Mouse (Mus musculus) gonadal fat pad, adult 2 months (tissue): ENCODE results near the gene Msx3. TPM values are rescaled to one million over a fixed set of nuclear protein-coding genes. Genes with fewer than 3 reads are reported as not detected.

ENCODE experiments used
- polyA plus RNA-seq: library from polyadenylated mRNA; depleted of rRNA; stranded (reverse); fragments of >200 nt; gene quantifications from 2 replicates; pipeline ENCODE4 v1.2.3, GENCODE M21; 2012; rRNA removed

Msx3 gene
- polyA plus RNA-seq, 1 experiment, result not detected

Other genes with a start within 250 kb of the Msx3 start
- 0.30 and 0.49 TPM in 2 replicates for gene Adgra1, start 214.9 kb downstream of the Msx3 start, polyA plus RNA-seq
- gene Kndc1, start 154.4 kb downstream of the Msx3 start, polyA plus RNA-seq, result 0.80 and 1.5 TPM in 2 replicates
- gene Utf1, start 105.3 kb downstream of the Msx3 start, polyA plus RNA-seq, result 0.16 TPM in 1 of 2 replicates, not detected in the other
- gene 6430531B16Rik, start 70.3 kb downstream of the Msx3 start, polyA plus RNA-seq, result 1.5 and 2.0 TPM in 2 replicates
- gene Adam8, start 56.5 kb downstream of the Msx3 start, polyA plus RNA-seq, result 7.1 and 8.8 TPM in 2 replicates
- gene Zfp511, start 12.7 kb downstream of the Msx3 start, polyA plus RNA-seq, result 46.2 and 50.7 TPM in 2 replicates
- 24.7 and 25.9 TPM in 2 replicates for gene Tubgcp2, start 12.4 kb downstream of the Msx3 start, polyA plus RNA-seq
- 0.19 and 1.5 TPM in 2 replicates for gene Caly, start 33.5 kb upstream of the Msx3 start, polyA plus RNA-seq
- not detected in 2 replicates for gene Prap1, start 44.3 kb upstream of the Msx3 start, polyA plus RNA-seq
- gene Fuom, start 53.4 kb upstream of the Msx3 start, polyA plus RNA-seq, result 33.3 and 37.9 TPM in 2 replicates
- gene Paox, start 66.7 kb upstream of the Msx3 start, polyA plus RNA-seq, result 16.0 and 18.0 TPM in 2 replicates
- 190 and 200 TPM in 2 replicates for gene Echs1, start 67.4 kb upstream of the Msx3 start, polyA plus RNA-seq
- gene Mtg1, start 88.5 kb upstream of the Msx3 start, polyA plus RNA-seq, result 28.9 and 56.7 TPM in 2 replicates
- 0.70 and 0.72 TPM in 2 replicates for gene Sprn, start 105.8 kb upstream of the Msx3 start, polyA plus RNA-seq
- not detected in 2 replicates for gene Olfr522, start 115.7 kb upstream of the Msx3 start, polyA plus RNA-seq
- 0.08 TPM in 1 of 2 replicates, not detected in the other for gene Olfr523, start 124.1 kb upstream of the Msx3 start, polyA plus RNA-seq
- gene Olfr524, start 156.9 kb upstream of the Msx3 start, polyA plus RNA-seq, result not detected in 2 replicates
- gene Cd163l1, start 169.2 kb upstream of the Msx3 start, polyA plus RNA-seq, result 0.42 and 0.72 TPM in 2 replicates
- 0.13 and 0.14 TPM in 2 replicates for gene 5830411N06Rik, start 198.2 kb upstream of the Msx3 start, polyA plus RNA-seq